Mouse (Mus musculus) left cerebral cortex, adult 9 months (tissue): ENCODE results near the gene Snrnp25.

Experiments used
- DNase-seq, 2 experiments: peaks; one replicate each; pipeline ENCODE4 v3.0.0; 2022; ENCODE audit warnings: low spot score in 2 of 2

Gene Snrnp25

GRCm38 (mm10) chr11:32244064-32244463, 38.8 kb downstream of the Snrnp25 start:
- no peak for DNase-seq

DNA sequence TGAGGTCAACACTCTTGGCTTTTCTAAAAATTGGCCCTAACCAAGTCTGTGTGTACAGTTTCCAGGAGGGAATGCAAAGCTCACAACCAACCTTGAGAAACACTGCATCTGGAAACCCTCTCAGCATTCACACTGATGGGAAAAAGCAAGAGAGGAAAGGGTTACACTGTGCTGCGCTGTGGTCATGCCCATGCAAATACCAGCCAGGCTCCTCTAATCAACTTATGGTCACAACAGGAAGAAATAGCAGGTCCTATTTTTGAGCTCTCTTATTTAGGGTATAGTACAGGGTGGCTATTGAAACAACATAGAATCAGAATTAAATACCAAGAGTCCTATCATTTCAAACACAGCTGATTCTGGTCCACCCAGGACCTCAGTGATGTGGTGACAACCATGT, 39.4 kb downstream of the Snrnp25 start:
- no peak for DNase-seq

GRCm38 (mm10) chr11:32245614-32246013, 40.4 kb downstream of the Snrnp25 start:
- DNase-seq, result no peak

GRCm38 (mm10) chr11:32247068-32247467, 41.9 kb downstream of the Snrnp25 start:
- DNase-seq, result no peak

GRCm38 (mm10) chr11:32248350-32248749, 43.1 kb downstream of the Snrnp25 start:
- DNase-seq, result no peak

- DNase-seq, result no peak
Measured at GRCm38 (mm10) chr11:32250880-32251763, 45.9 kb downstream of the Snrnp25 start.

DNA sequence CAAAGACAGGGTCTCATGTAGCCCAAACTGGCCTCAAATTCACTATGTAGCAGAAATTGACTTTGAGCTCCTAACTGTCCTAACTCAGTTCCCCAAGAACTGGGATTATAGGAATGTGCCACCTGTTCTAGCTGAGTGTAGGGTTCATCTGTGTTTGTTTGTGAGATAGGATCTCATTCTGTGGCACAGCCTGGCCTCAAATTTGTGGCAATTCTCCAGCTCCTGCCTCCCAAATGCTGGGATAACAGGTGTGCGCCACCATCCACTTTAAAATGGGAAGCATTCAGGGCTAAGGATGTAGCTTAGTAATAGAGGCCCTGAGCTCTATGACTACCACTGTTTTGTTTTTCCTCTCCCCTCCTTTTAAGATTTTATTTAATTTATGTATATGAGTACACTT, 47.9 kb downstream of the Snrnp25 start:
- no peak for DNase-seq

DNA sequence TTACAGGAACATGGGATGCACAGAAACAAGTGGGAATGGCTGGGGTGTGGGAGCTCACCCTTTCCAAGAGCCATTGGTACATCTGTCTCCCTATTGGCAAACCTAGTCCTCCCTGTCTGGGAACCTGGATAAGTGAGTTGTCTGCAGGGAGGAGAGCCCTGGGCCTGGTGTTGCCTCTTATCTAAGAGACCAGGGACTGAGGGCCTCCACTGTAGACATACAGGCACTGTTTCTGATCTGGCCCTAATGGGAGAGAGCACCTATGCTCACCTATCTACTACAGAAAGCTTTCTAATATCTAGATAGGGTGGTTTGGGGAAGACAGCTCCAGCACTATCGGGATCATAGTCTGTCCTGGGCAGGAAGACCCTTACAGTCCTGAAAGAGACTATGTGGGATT, 50.9 kb downstream of the Snrnp25 start:
- no peak for DNase-seq

DNA sequence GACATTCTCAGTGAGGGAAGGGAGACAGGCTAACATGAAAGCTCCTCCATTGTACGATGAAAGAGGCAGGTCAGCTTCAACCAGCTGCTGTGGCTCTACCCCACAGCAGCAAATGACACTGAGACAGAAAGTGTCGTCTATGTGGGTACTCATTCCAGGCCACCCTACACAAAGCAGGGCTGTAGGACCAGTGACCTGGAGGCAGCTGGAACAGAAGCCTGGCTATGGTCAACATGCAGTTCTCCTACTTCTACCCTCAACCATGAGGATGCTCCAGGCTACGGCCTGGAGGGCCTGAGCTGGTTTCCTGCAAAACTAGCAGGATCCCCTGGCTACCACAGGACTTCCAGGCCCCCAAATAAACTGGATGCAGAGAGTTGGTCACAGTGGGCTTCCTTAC, 51.4 kb downstream of the Snrnp25 start:
- no peak for DNase-seq
